Mouse (Mus musculus) forebrain, postnatal 0 days (tissue): ENCODE data around the gene Ros1. TPM values are rescaled to one million over a fixed set of nuclear protein-coding genes. Genes with fewer than 3 reads are reported as not detected.
A peak's percentile ranks its signal among the peaks of the same experiment; 100 is the strongest.

Experiments used
- ATAC-seq: fragments of 200-750 bp; cut with Nextera tagmentation; 2 replicates; pipeline ENCODE4 v1.8.0; 2017; ENCODE audit warnings: mild to moderate bottlenecking, moderate library complexity
- DNase-seq: peaks from one replicate; pipeline ENCODE4 v3.0.0-alpha.2; 2015
- H3K27ac ChIP-seq: fragments of 300-500 bp; sonication (generic); 2 replicates; pipeline ENCODE4 v1.5.1; 2014; ENCODE audit warnings: low read depth, mild to moderate bottlenecking, antibody characterized with exemption, low read length, moderate library complexity, mixed read lengths
- H3K27me3 ChIP-seq: fragments of 300-500 bp; sonication (generic); 2 replicates; pipeline ENCODE4 v1.6.1; 2014; ENCODE audit warnings: mild to moderate bottlenecking, low read length, mixed read lengths; ENCODE audit not compliant: insufficient read depth
- H3K36me3 ChIP-seq: fragments of 300-500 bp; sonication (generic); 2 replicates; pipeline ENCODE4 v1.6.1; 2014; ENCODE audit warnings: mild to moderate bottlenecking, moderate library complexity; ENCODE audit not compliant: insufficient read depth
- H3K4me1 ChIP-seq: fragments of 300-500 bp; sonication (generic); 2 replicates; pipeline ENCODE4 v1.6.1; 2014; ENCODE audit warnings: antibody characterized with exemption; ENCODE audit not compliant: insufficient read depth
- H3K4me2 ChIP-seq: fragments of 300-500 bp; sonication (generic); 2 replicates; pipeline ENCODE4 v1.6.1; 2014; ENCODE audit warnings: low read depth, mild to moderate bottlenecking, moderate library complexity
- H3K4me3 ChIP-seq: fragments of 300-500 bp; sonication (generic); 2 replicates; pipeline ENCODE4 v1.5.1; 2014; ENCODE audit warnings: low read depth, low read length, mixed read lengths
- H3K9ac ChIP-seq: fragments of 300-500 bp; sonication (generic); 2 replicates; pipeline ENCODE4 v1.6.1; 2014; ENCODE audit warnings: mild to moderate bottlenecking
- H3K9me3 ChIP-seq: fragments of 300-500 bp; sonication (generic); 2 replicates; pipeline ENCODE4 v1.6.1; 2016; ENCODE audit warnings: low read length
- CTCF ChIP-seq: sonication (generic); IDR thresholded peaks from 2 replicates; pipeline ENCODE4 v1.5.1; 2016; ENCODE audit warnings: antibody characterized with exemption, control low read depth, low read depth
- WGBS: fragments of 180-500 bp; shearing (Covaris S2); extraction: QIAGEN DNeasy Blood & Tissue Kit; methylation state at CpG from one replicate; pipeline ENCODE4 v1.1.7; 2014; 5-methylcytosine and 5-hydroxymethylcytosine counted together
- polyA plus RNA-seq: library from polyadenylated mRNA; unstranded; fragments of >200 nt; fragmentation: Nextera tagmentation; extraction: Ambion mirVana; gene quantifications from 2 replicates; pipeline ENCODE4 v1.2.1, GENCODE M21; 2015
- total RNA-seq: library from RNA; depleted of rRNA; stranded (reverse); fragments of >200 nt; gene quantifications from 2 replicates; pipeline ENCODE4 v1.2.3, GENCODE M21; 2014

Ros1 gene
- total and polyA plus RNA-seq, 2 experiments from 2014 or later = not detected

- Histone ChIP-seq H3K36me3 (no peaks in the 10 kb centered on the region), H3K27ac (no peak overlapping the region), H3K9ac (no peak overlapping the region), H3K4me2 (no peak overlapping the region), H3K4me3 (no peak overlapping the region), H3K9me3 (no peaks in the 10 kb centered on the region), H3K4me1 (no peaks in the 10 kb centered on the region), H3K27me3 (peaks cover 62% of the 10 kb centered on the region)
- DNase-seq (peak; percentile 27), ATAC-seq (no peak)
- WGBS = 4% methylated on average over 11 of the region's 11 CpGs
- no peak for TF ChIP-seq CTCF
Measured at GRCm38 (mm10) chr10:52028561-52029370, 166.3 kb downstream of the Ros1 start.

- no peaks in the 10 kb centered on the region for H3K36me3 ChIP-seq
- H3K27ac ChIP-seq = no peak overlapping the region
- peak overlapping the region; percentile 97 for H3K4me2 ChIP-seq
- no peaks in the 10 kb centered on the region for H3K4me1 ChIP-seq
- peak; percentile 7 for DNase-seq
- peak overlapping the region; percentile 45 for H3K9ac ChIP-seq
- peaks cover 69% of the 10 kb centered on the region for H3K27me3 ChIP-seq
- peak overlapping the region; percentile 42 for H3K4me3 ChIP-seq
- WGBS = 5% methylated on average over 67 of the region's 68 CpGs
- no peak for TF ChIP-seq CTCF
- no peaks in the 10 kb centered on the region for H3K9me3 ChIP-seq
- peak; percentile 72 for ATAC-seq
Measured at GRCm38 (mm10) chr10:52027161-52028035, 167.6 kb downstream of the Ros1 start.

- H3K9ac ChIP-seq = no peak overlapping the region
- no peaks in the 10 kb centered on the region for H3K36me3 ChIP-seq
- H3K4me3 ChIP-seq = no peak overlapping the region
- no peak for TF ChIP-seq CTCF
- H3K27me3 ChIP-seq = peaks cover 79% of the 10 kb centered on the region
- no peak overlapping the region for H3K4me2 ChIP-seq
- 17% methylated on average over 7 of the region's 7 CpGs for WGBS
- H3K4me1 ChIP-seq = no peaks in the 10 kb centered on the region
- no peak overlapping the region for H3K27ac ChIP-seq
- ATAC-seq (no peak), DNase-seq (peak; percentile 11)
- H3K9me3 ChIP-seq = no peaks in the 10 kb centered on the region
Measured at GRCm38 (mm10) chr10:52025821-52026220, 169.2 kb downstream of the Ros1 start.

GRCm38 (mm10) chr10:52025291-52025690, 169.8 kb downstream of the Ros1 start:
- TF ChIP-seq CTCF = no peak
- ATAC-seq (no peak), DNase-seq (no peak)
- no peaks in the 10 kb centered on the region for H3K36me3 ChIP-seq
- 8% methylated on average over 1 of the region's 1 CpGs for WGBS
- H3K4me3 ChIP-seq = no peak overlapping the region
- H3K27me3 ChIP-seq = peaks cover 84% of the 10 kb centered on the region
- H3K4me2 ChIP-seq = no peak overlapping the region
- no peak overlapping the region for H3K9ac ChIP-seq
- H3K27ac ChIP-seq = no peak overlapping the region
- no peaks in the 10 kb centered on the region for H3K4me1 ChIP-seq
- H3K9me3 ChIP-seq = no peaks in the 10 kb centered on the region

GRCm38 (mm10) chr10:52024053-52024410, 171.0 kb downstream of the Ros1 start:
- H3K4me1 ChIP-seq = no peaks in the 10 kb centered on the region
- H3K4me3 ChIP-seq = no peak overlapping the region
- H3K36me3 ChIP-seq = no peaks in the 10 kb centered on the region
- H3K4me2 ChIP-seq = no peak overlapping the region
- no peak for TF ChIP-seq CTCF
- H3K9ac ChIP-seq = no peak overlapping the region
- no peaks in the 10 kb centered on the region for H3K9me3 ChIP-seq
- no peak overlapping the region for H3K27ac ChIP-seq
- ATAC-seq (no peak), DNase-seq (no peak)
- H3K27me3 ChIP-seq = peaks cover 84% of the 10 kb centered on the region
- WGBS = 14% methylated on average over 2 of the region's 2 CpGs

- Histone ChIP-seq H3K9ac (no peak overlapping the region), H3K27ac (no peak overlapping the region), H3K4me1 (no peaks in the 10 kb centered on the region), H3K27me3 (peaks cover 78% of the 10 kb centered on the region), H3K36me3 (no peaks in the 10 kb centered on the region), H3K4me3 (0 out of 2 replicates have a peak overlapping the region, but pooled peaks have one; percentile 47), H3K9me3 (no peaks in the 10 kb centered on the region), H3K4me2 (peak overlapping the region; percentile 94)
- WGBS = 5% methylated on average over 17 of the region's 17 CpGs
- no peak for TF ChIP-seq CTCF
- no peak for ATAC-seq
- no peak for DNase-seq
Measured at GRCm38 (mm10) chr10:52023213-52024052, 171.6 kb downstream of the Ros1 start.
